Mouse (Mus musculus) ES-Bruce4 (cell line): ENCODE results near the gene Pik3r3.

Experiments used
- CTCF ChIP-seq: IDR thresholded peaks from one replicate; pipeline ENCODE4 v1.8.1; 2011; ENCODE audit warnings: low read depth, low read length
- EP300 ChIP-seq: IDR thresholded peaks from 2 replicates; pipeline ENCODE4 v1.6.1; 2011; ENCODE audit warnings: low read depth, low read length; ENCODE audit not compliant: insufficient read depth
- POLR2A ChIP-seq: IDR thresholded peaks from one replicate; pipeline ENCODE4 v1.8.1; 2011; ENCODE audit warnings: low read length; ENCODE audit not compliant: insufficient read depth

DNA sequence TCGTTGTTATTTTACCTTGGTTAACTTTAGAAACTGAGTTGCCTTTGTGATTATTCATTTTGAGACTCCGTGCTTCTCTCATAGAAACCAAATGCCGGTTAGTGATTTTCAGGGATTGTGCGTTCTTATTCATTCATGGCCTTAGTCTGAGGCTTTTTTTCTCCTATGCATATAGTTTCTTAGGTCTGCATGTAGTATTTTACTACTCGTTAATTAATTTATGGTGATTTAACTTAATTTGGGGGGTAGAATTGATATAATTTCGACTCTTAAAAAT, 1.4 kb downstream of the Pik3r3 start:
- TF ChIP-seq CTCF (no peak), EP300 (no peak), POLR2A (no peak)
